In genomic region chr1:127933405-127933804, GRCm38 (mm10) we compare ENCODE assay signal across 19 mouse cellular contexts.
A peak's percentile ranks its signal among the peaks of the same experiment; 100 is the strongest.
DNase-seq lines count a peak whose midpoint lies in the region; ATAC-seq and TF ChIP-seq lines count a peak whose summit lies in the region.
"Had no signal": no experiment of that assay in that cellular context is flagged by ENCODE, and none has a peak within 500 bp of the region (broad histone marks: within the 10 kb centered on the region; RNA-seq: fewer than 3 reads in every experiment).

No protein-coding gene starts in this region.

- peaks cover 26% of the 10 kb centered on the region for H3K36me3 ChIP-seq in intestine, embryonic 15.5 days
- H3K36me3 ChIP-seq in liver, embryonic 11.5 days (ENCODE audit: control insufficient read depth, insufficient read depth, low read length), result peaks cover 15% of the 10 kb centered on the region
- peaks cover 23% of the 10 kb centered on the region for H3K36me3 ChIP-seq in liver, embryonic 16.5 days (ENCODE audit: control insufficient read depth, insufficient read depth)

- 72% methylated on average over 2 of the region's 2 CpGs for WGBS in intestine, embryonic 15.5 days
- 86% methylated on average over 2 of the region's 2 CpGs for WGBS in liver, embryonic 11.5 days
- WGBS in liver, embryonic 16.5 days (ENCODE audit: insufficient replicate concordance), result 60% methylated on average over 2 of the region's 2 CpGs

- no peaks in the 10 kb centered on the region for H3K9me3 ChIP-seq in intestine, embryonic 15.5 days
- H3K9me3 ChIP-seq in liver, embryonic 11.5 days (ENCODE audit: control insufficient read depth, low read length), result no peaks in the 10 kb centered on the region
- H3K9me3 ChIP-seq in liver, embryonic 16.5 days (replicated peaks; ENCODE audit: control insufficient read depth, low read length), result no peaks in the 10 kb centered on the region
- H3K9me3 ChIP-seq: embryonic facial prominence, embryonic 13.5 days; forebrain, embryonic 12.5 days; hindbrain, embryonic 13.5 days had no signal

- H3K27ac ChIP-seq in left cerebral cortex, adult 2 months, result peak overlapping the region; percentile 81
- no peak overlapping the region for H3K27ac ChIP-seq in intestine, embryonic 15.5 days
- H3K27ac ChIP-seq in liver, embryonic 11.5 days (ENCODE audit: low read depth, low read length), result no peak overlapping the region
- no peak overlapping the region for H3K27ac ChIP-seq in liver, embryonic 16.5 days (ENCODE audit: low read length)
- H3K27ac ChIP-seq: embryonic facial prominence, embryonic 13.5 days; forebrain, embryonic 12.5 days; hindbrain, embryonic 13.5 days; hindbrain, postnatal 0 days had no signal

- H3K4me2 ChIP-seq in intestine, embryonic 15.5 days (replicated peaks), result no peak overlapping the region
- H3K4me2 ChIP-seq in liver, embryonic 11.5 days, result no peak overlapping the region
- no peak overlapping the region for H3K4me2 ChIP-seq in liver, embryonic 16.5 days (ENCODE audit: low read depth, low read length)
- H3K4me2 ChIP-seq: embryonic facial prominence, embryonic 13.5 days; forebrain, embryonic 12.5 days; hindbrain, embryonic 13.5 days had no signal

- no peak for DNase-seq in left cerebral cortex, adult 2 months (ENCODE audit: extremely low spot score in 1 of 2, low spot score in 2 of 2)
- DNase-seq in left cerebral cortex, adult 8-10 months (ENCODE audit: low spot score in 2 of 2), result no peak
- no peak for DNase-seq in liver, embryonic 11.5 days (ENCODE audit: low spot score)
- DNase-seq in gastrocnemius, postnatal 14 days, result no peak
- DNase-seq in adrenal gland, adult 8-10 months, result no peak
- DNase-seq: adrenal gland, postnatal 10 days; cerebellum, adult 11-12 months; cerebellum, adult 9-10 months; cerebellum, postnatal 25 days; gastrocnemius, postnatal 25 days; heart, postnatal 10 days had no signal

- no peak for TF ChIP-seq CTCF in left cerebral cortex, adult 2 months (IDR thresholded peaks at IDR 0.05)

- H3K27me3 ChIP-seq in intestine, embryonic 15.5 days (replicated peaks), result no peaks in the 10 kb centered on the region
- H3K27me3 ChIP-seq in liver, embryonic 11.5 days (replicated peaks; ENCODE audit: control insufficient read depth, insufficient read depth, low read length), result no peaks in the 10 kb centered on the region
- H3K27me3 ChIP-seq in liver, embryonic 16.5 days (ENCODE audit: control insufficient read depth, insufficient read depth, low read depth, low read length), result no peaks in the 10 kb centered on the region
- H3K27me3 ChIP-seq: embryonic facial prominence, embryonic 13.5 days; forebrain, embryonic 12.5 days; hindbrain, embryonic 13.5 days had no signal

- ATAC-seq in intestine, embryonic 15.5 days, result peak; percentile 95
- ATAC-seq in liver, embryonic 11.5 days (replicated peaks; ENCODE audit: low FRiP score), result 0 out of 2 replicates have a peak, but pooled peaks have one; percentile 61
- peak; percentile 67 for ATAC-seq in liver, embryonic 16.5 days (ENCODE audit: low read depth)
- ATAC-seq in CD4-positive, CD25-positive, alpha-beta regulatory T cell, adult 4 months, result no peak
- ATAC-seq: forebrain, embryonic 16.5 days; hindbrain, postnatal 0 days had no signal

- no peak overlapping the region for H3K4me3 ChIP-seq in left cerebral cortex, adult 2 months
- H3K4me3 ChIP-seq in intestine, embryonic 15.5 days (replicated peaks), result no peak overlapping the region
- H3K4me3 ChIP-seq in liver, embryonic 11.5 days (ENCODE audit: low read depth, low read length), result no peak overlapping the region
- no peak overlapping the region for H3K4me3 ChIP-seq in liver, embryonic 16.5 days (ENCODE audit: low read depth, low read length)
- H3K4me3 ChIP-seq: embryonic facial prominence, embryonic 13.5 days; forebrain, embryonic 12.5 days; hindbrain, embryonic 13.5 days had no signal

- H3K9ac ChIP-seq in intestine, embryonic 15.5 days, result no peak overlapping the region
- no peak overlapping the region for H3K9ac ChIP-seq in liver, embryonic 11.5 days (ENCODE audit: low read depth, low read length)
- H3K9ac ChIP-seq in liver, embryonic 16.5 days (ENCODE audit: low read depth, low read length), result no peak overlapping the region
- H3K9ac ChIP-seq: embryonic facial prominence, embryonic 13.5 days; forebrain, embryonic 12.5 days; hindbrain, embryonic 13.5 days had no signal

- no peaks in the 10 kb centered on the region for H3K4me1 ChIP-seq in intestine, embryonic 15.5 days (replicated peaks)
- no peaks in the 10 kb centered on the region for H3K4me1 ChIP-seq in liver, embryonic 11.5 days (replicated peaks; ENCODE audit: control insufficient read depth, insufficient read depth, low read length)
- no peaks in the 10 kb centered on the region for H3K4me1 ChIP-seq in liver, embryonic 16.5 days (ENCODE audit: control insufficient read depth, low read depth, low read length)
- H3K4me1 ChIP-seq: forebrain, embryonic 12.5 days; hindbrain, embryonic 13.5 days had no signal

- intact Hi-C loops in left cerebral cortex, adult 2 months (cut with DNase I), result no loop called here
- intact Hi-C loops in gastrocnemius, postnatal 14 days (cut with DNase I; ENCODE audit: low total_unique reads), result no loop called here
